Comparison of ENCODE assay signal across 16 mouse cellular contexts in genomic region chr1:88280006-88280690, GRCm38 (mm10). TPM values are rescaled to one million over a fixed set of nuclear protein-coding genes. Genes with fewer than 3 reads are reported as not detected.
DNase-seq lines count a peak whose midpoint lies in the region; ATAC-seq and TF ChIP-seq lines count a peak whose summit lies in the region.
"Had no signal": no experiment of that assay in that cellular context is flagged by ENCODE, and none has a peak within 500 bp of the region (broad histone marks: within the 10 kb centered on the region; RNA-seq: fewer than 3 reads in every experiment).

No protein-coding gene starts in this region.

- no peak overlapping the region for H3K4me2 ChIP-seq in forebrain, embryonic 11.5 days (ENCODE audit: low read depth, low read length, severe bottlenecking)
- H3K4me2 ChIP-seq in intestine, embryonic 16.5 days (ENCODE audit: low read depth, low read length): peak overlapping the region; percentile 11
- H3K4me2 ChIP-seq in stomach, postnatal 0 days (replicated peaks; ENCODE audit: low read depth): no peak overlapping the region; the same call in 1 of the 2 replicates
- no peak overlapping the region for H3K4me2 ChIP-seq in heart, embryonic 12.5 days
- H3K4me2 ChIP-seq: heart, embryonic 15.5 days; liver, embryonic 15.5 days had no signal

- H3K27ac ChIP-seq in forebrain, embryonic 11.5 days (ENCODE audit: low read depth, low read length): no peak overlapping the region
- H3K27ac ChIP-seq in forebrain, embryonic 10.5 days: no peak overlapping the region
- peak overlapping the region; percentile 59 for H3K27ac ChIP-seq in intestine, embryonic 16.5 days (ENCODE audit: low read length)
- no peak overlapping the region for H3K27ac ChIP-seq in stomach, postnatal 0 days (replicated peaks)
- no peak overlapping the region for H3K27ac ChIP-seq in heart, embryonic 12.5 days (ENCODE audit: poor library complexity, severe bottlenecking)
- H3K27ac ChIP-seq: heart, embryonic 15.5 days had no signal

- TF ChIP-seq EP300 in stomach, postnatal 0 days (optimal IDR thresholded peaks at IDR 0.05): no peak

- H3K36me3 ChIP-seq in forebrain, embryonic 11.5 days (ENCODE audit: control insufficient read depth, insufficient read depth, low read length): no peaks in the 10 kb centered on the region; the same call in 1 of the 2 replicates
- H3K36me3 ChIP-seq in forebrain, embryonic 10.5 days (replicated peaks): peaks cover 11% of the 10 kb centered on the region
- H3K36me3 ChIP-seq in intestine, embryonic 16.5 days (ENCODE audit: control insufficient read depth, insufficient read depth, low read length): no peaks in the 10 kb centered on the region
- H3K36me3 ChIP-seq in stomach, postnatal 0 days (ENCODE audit: control insufficient read depth, insufficient read depth, low read length): 0 out of 2 replicates have a peak, but pooled peaks cover 1% of the 10 kb centered on the region
- peaks cover 6% of the 10 kb centered on the region for H3K36me3 ChIP-seq in heart, embryonic 12.5 days
- H3K36me3 ChIP-seq: heart, embryonic 15.5 days had no signal

- no peak for TF ChIP-seq POLR2A in lung, adult 2 months (IDR thresholded peaks at IDR 0.05; ENCODE audit: borderline replicate concordance, extremely low read depth, low read depth, low read length)

- H3K27me3 ChIP-seq in forebrain, embryonic 11.5 days (ENCODE audit: control insufficient read depth, insufficient read depth, low read length): no peaks in the 10 kb centered on the region
- H3K27me3 ChIP-seq in forebrain, embryonic 10.5 days (ENCODE audit: poor library complexity, severe bottlenecking): no peaks in the 10 kb centered on the region
- H3K27me3 ChIP-seq in intestine, embryonic 16.5 days (replicated peaks; ENCODE audit: control insufficient read depth, insufficient read depth, low read length): no peaks in the 10 kb centered on the region
- H3K27me3 ChIP-seq in stomach, postnatal 0 days (ENCODE audit: control insufficient read depth, insufficient read depth, low read length): no peaks in the 10 kb centered on the region
- H3K27me3 ChIP-seq in heart, embryonic 12.5 days (replicated peaks): no peaks in the 10 kb centered on the region
- H3K27me3 ChIP-seq: heart, embryonic 15.5 days; liver, embryonic 15.5 days had no signal

- no peak overlapping the region for H3K9ac ChIP-seq in forebrain, embryonic 11.5 days (ENCODE audit: low read length)
- H3K9ac ChIP-seq in intestine, embryonic 16.5 days (ENCODE audit: low read depth, low read length): peak overlapping the region; percentile 6; the same call in 1 of the 2 replicates
- H3K9ac ChIP-seq in stomach, postnatal 0 days (ENCODE audit: low read length): no peak overlapping the region
- no peak overlapping the region for H3K9ac ChIP-seq in heart, embryonic 12.5 days
- H3K9ac ChIP-seq: heart, embryonic 15.5 days; liver, embryonic 15.5 days had no signal

- DNase-seq in forebrain, embryonic 11.5 days (ENCODE audit: low spot score): peak; percentile 56
- DNase-seq in forebrain, embryonic 10.5 days (ENCODE audit: extremely low spot score, low spot score): no peak
- DNase-seq in lung, adult 2 months: peak; percentile 25
- no peak for DNase-seq in lung, postnatal 4 days
- peak; percentile 47 for DNase-seq in stomach, postnatal 0 days (ENCODE audit: low spot score)
- DNase-seq: adrenal gland, postnatal 25 days; lung, postnatal 14 days had no signal

- H3K9me3 ChIP-seq in forebrain, embryonic 11.5 days (ENCODE audit: control insufficient read depth, low read length): peaks cover 38% of the 10 kb centered on the region
- peaks cover 73% of the 10 kb centered on the region for H3K9me3 ChIP-seq in forebrain, embryonic 10.5 days
- H3K9me3 ChIP-seq in intestine, embryonic 16.5 days (ENCODE audit: control insufficient read depth, low read length): peaks cover 10% of the 10 kb centered on the region; the same call in 1 of the 2 replicates
- H3K9me3 ChIP-seq in stomach, postnatal 0 days (ENCODE audit: control insufficient read depth, low read length): no peaks in the 10 kb centered on the region
- peaks cover 31% of the 10 kb centered on the region for H3K9me3 ChIP-seq in heart, embryonic 12.5 days (replicated peaks)
- H3K9me3 ChIP-seq: liver, embryonic 15.5 days had no signal

- no peak for TF ChIP-seq CTCF in lung, adult 2 months (IDR thresholded peaks at IDR 0.05; ENCODE audit: insufficient read depth, low read length)
- TF ChIP-seq CTCF in stomach, postnatal 0 days (IDR thresholded peaks at IDR 0.05; ENCODE audit: low read depth): no peak

- H3K4me1 ChIP-seq in forebrain, embryonic 11.5 days (replicated peaks; ENCODE audit: control insufficient read depth, insufficient read depth, low read length): peaks cover 8% of the 10 kb centered on the region
- peaks cover 17% of the 10 kb centered on the region for H3K4me1 ChIP-seq in forebrain, embryonic 10.5 days
- peaks cover 7% of the 10 kb centered on the region; the same call in 1 of the 2 replicates for H3K4me1 ChIP-seq in lung, adult 2 months (ENCODE audit: control insufficient read depth, insufficient read depth, low read length)
- peaks cover 30% of the 10 kb centered on the region for H3K4me1 ChIP-seq in intestine, embryonic 16.5 days (ENCODE audit: control insufficient read depth, insufficient read depth, low read length)
- peaks cover 10% of the 10 kb centered on the region for H3K4me1 ChIP-seq in stomach, postnatal 0 days (replicated peaks; ENCODE audit: control insufficient read depth, insufficient read depth)
- peaks cover 17% of the 10 kb centered on the region for H3K4me1 ChIP-seq in heart, embryonic 12.5 days (replicated peaks)

- ATAC-seq in forebrain, embryonic 11.5 days (replicated peaks; ENCODE audit: low FRiP score): no peak
- peak; percentile 69 for ATAC-seq in intestine, embryonic 16.5 days
- ATAC-seq in stomach, postnatal 0 days (ENCODE audit: low FRiP score, low TSS enrichment): no peak
- no peak for ATAC-seq in heart, embryonic 12.5 days (ENCODE audit: insufficient number of reproducible peaks, low FRiP score)

- 79% methylated on average over 15 of the region's 15 CpGs for WGBS in forebrain, embryonic 11.5 days
- 79% methylated on average over 15 of the region's 15 CpGs for WGBS in forebrain, embryonic 10.5 days
- WGBS in lung, adult 2 months: 62% methylated on average over 15 of the region's 15 CpGs
- 53% methylated on average over 15 of the region's 15 CpGs for WGBS in intestine, embryonic 16.5 days
- 59% methylated on average over 15 of the region's 15 CpGs for WGBS in stomach, postnatal 0 days
- WGBS in heart, embryonic 12.5 days: 67% methylated on average over 15 of the region's 15 CpGs

- H3K4me3 ChIP-seq in forebrain, embryonic 11.5 days (ENCODE audit: low read depth, low read length): no peak overlapping the region
- no peak overlapping the region for H3K4me3 ChIP-seq in forebrain, embryonic 10.5 days
- no peak overlapping the region for H3K4me3 ChIP-seq in lung, adult 2 months (replicated peaks; ENCODE audit: extremely low read depth, low read depth, low read length)
- 0 out of 2 replicates have a peak overlapping the region, but pooled peaks have one; percentile 0 for H3K4me3 ChIP-seq in intestine, embryonic 16.5 days (ENCODE audit: low read length)
- H3K4me3 ChIP-seq in stomach, postnatal 0 days (ENCODE audit: low read depth, low read length): no peak overlapping the region
- H3K4me3 ChIP-seq in heart, embryonic 12.5 days: no peak overlapping the region
- H3K4me3 ChIP-seq: heart, embryonic 15.5 days; liver, embryonic 15.5 days had no signal

RNA-seq across cellular contexts. Expression of gene Trpm8, which starts 2.7 kb away (rescaled TPM):
- polyA plus RNA-seq in forebrain, embryonic 11.5 days (2014; fragmentation: Nextera tagmentation; extraction: Ambion mirVana): not detected in 2 replicates
- not detected in 2 replicates for polyA plus RNA-seq in forebrain, embryonic 10.5 days (2016; fragmentation: Nextera tagmentation; extraction: Ambion mirVana)
- not detected in 2 replicates for polyA plus RNA-seq in lung, adult 2 months (2012; rRNA removed)
- polyA plus RNA-seq in intestine, embryonic 16.5 days (2015; fragmentation: Nextera tagmentation; extraction: Ambion mirVana): not detected in 2 replicates
- polyA plus RNA-seq in stomach, postnatal 0 days (2015; fragmentation: Nextera tagmentation; extraction: Ambion mirVana): 0.02 and 0.06 TPM in 2 replicates
- 0.05 TPM in 1 of 2 replicates, not detected in the other for polyA plus RNA-seq in heart, embryonic 12.5 days (2016; fragmentation: Nextera tagmentation; extraction: Ambion mirVana)
- polyA plus RNA-seq: gonadal fat pad, adult 2 months; heart, embryonic 15.5 days; hindbrain, embryonic 11.5 days; kidney, embryonic 16.5 days; limb, embryonic 11.5 days; liver, embryonic 15.5 days; neural tube, embryonic 11.5 days had no signal

RNA-seq across cellular contexts. Expression of gene Hjurp, which starts 2.7 kb away (rescaled TPM):
- 221 and 223 TPM in 2 replicates for polyA plus RNA-seq in forebrain, embryonic 11.5 days (2014; fragmentation: Nextera tagmentation; extraction: Ambion mirVana)
- polyA plus RNA-seq in forebrain, embryonic 10.5 days (2016; fragmentation: Nextera tagmentation; extraction: Ambion mirVana): 223 and 224 TPM in 2 replicates
- 29.4 and 32.1 TPM in 2 replicates for polyA plus RNA-seq in lung, adult 2 months (2012; rRNA removed)
- polyA plus RNA-seq in intestine, embryonic 16.5 days (2015; fragmentation: Nextera tagmentation; extraction: Ambion mirVana): 135 and 141 TPM in 2 replicates
- polyA plus RNA-seq in stomach, postnatal 0 days (2015; fragmentation: Nextera tagmentation; extraction: Ambion mirVana): 30.0 and 34.1 TPM in 2 replicates
- polyA plus RNA-seq in heart, embryonic 12.5 days (2016; fragmentation: Nextera tagmentation; extraction: Ambion mirVana): 141 TPM in 2 replicates

RNA-seq across cellular contexts. Expression of gene Mroh2a, which starts 53.4 kb away (rescaled TPM):
- 2.5 and 3.0 TPM in 2 replicates for polyA plus RNA-seq in forebrain, embryonic 11.5 days (2014; fragmentation: Nextera tagmentation; extraction: Ambion mirVana)
- 1.3 and 1.4 TPM in 2 replicates for polyA plus RNA-seq in forebrain, embryonic 10.5 days (2016; fragmentation: Nextera tagmentation; extraction: Ambion mirVana)
- 0.17 and 0.20 TPM in 2 replicates for polyA plus RNA-seq in lung, adult 2 months (2012; rRNA removed)
- polyA plus RNA-seq in intestine, embryonic 16.5 days (2015; fragmentation: Nextera tagmentation; extraction: Ambion mirVana): 0.76 and 0.88 TPM in 2 replicates
- 0.54 and 0.84 TPM in 2 replicates for polyA plus RNA-seq in stomach, postnatal 0 days (2015; fragmentation: Nextera tagmentation; extraction: Ambion mirVana)
- polyA plus RNA-seq in heart, embryonic 12.5 days (2016; fragmentation: Nextera tagmentation; extraction: Ambion mirVana): 0.56 and 0.83 TPM in 2 replicates

Comparison
In these comparisons a context has a peak if more than half of its experiments do, and no peak if none do; other contexts are left out.
1. DNase-seq: peak in forebrain, embryonic 11.5 days (single experiment), lung, adult 2 months (single experiment) and stomach, postnatal 0 days (single experiment); none in forebrain, embryonic 10.5 days (single experiment) and lung, postnatal 4 days (0 of 2).